Mouse (Mus musculus) C2C12 (cell line): ENCODE measurements around the gene Gmpr. TPM values are rescaled to one million over a fixed set of nuclear protein-coding genes. Genes with fewer than 3 reads are reported as not detected.
"Not testable (repeated sequence)": the region's sequence is repeated elsewhere in the genome, so short reads cannot be mapped to it uniquely, and the experiment has no call there.

ENCODE experiments used
- H3K27me3 ChIP-seq: one replicate; pipeline ENCODE4 v1.6.1; 2011; ENCODE audit not compliant: control insufficient read depth, insufficient read depth, insufficient read length
- H3K36me3 ChIP-seq: one replicate; pipeline ENCODE4 v1.6.1; 2011; ENCODE audit not compliant: control insufficient read depth, insufficient read depth
- H3K4me3 ChIP-seq: one replicate; pipeline ENCODE4 v1.5.1; 2011; ENCODE audit warnings: mild to moderate bottlenecking, control low read depth; ENCODE audit not compliant: poor library complexity, insufficient read depth, severe bottlenecking
- H3K79me2 ChIP-seq: one replicate; pipeline ENCODE4 v1.6.1; 2011; ENCODE audit not compliant: control insufficient read depth, insufficient read depth
- H3K79me3 ChIP-seq: one replicate; pipeline ENCODE4 v1.6.1; 2011; ENCODE audit warnings: low read depth, control low read depth
- H3ac ChIP-seq: one replicate; pipeline ENCODE3; 2011; ENCODE audit warnings: low read depth; ENCODE audit not compliant: control insufficient read depth, insufficient read length
- CEBPB ChIP-seq: IDR thresholded peaks from one replicate; pipeline ENCODE4 v1.6.1; 2011; ENCODE audit warnings: low read depth, mild to moderate bottlenecking, control low read depth, moderate library complexity
- CTCF ChIP-seq: IDR thresholded peaks from one replicate; pipeline ENCODE4 v1.5.1; 2011; ENCODE audit not compliant: control insufficient read depth, insufficient read depth, insufficient read length
- FOSL1 ChIP-seq: IDR thresholded peaks from one replicate; pipeline ENCODE4 v1.8.0; 2011; ENCODE audit warnings: mild to moderate bottlenecking, low read length; ENCODE audit not compliant: poor library complexity, insufficient read depth, severe bottlenecking
- MAX ChIP-seq: IDR thresholded peaks from one replicate; pipeline ENCODE4 v1.6.1; 2011; ENCODE audit warnings: mild to moderate bottlenecking, control low read depth
- MYOD1 ChIP-seq: IDR thresholded peaks from one replicate; pipeline ENCODE4 v1.6.1; 2011; ENCODE audit warnings: low read depth; ENCODE audit not compliant: control insufficient read depth, insufficient read length
- MYOG ChIP-seq: IDR thresholded peaks from one replicate; pipeline ENCODE4 v1.6.1; 2011; ENCODE audit not compliant: control insufficient read depth, insufficient read length; ENCODE audit errors: extremely low read depth
- USF1 ChIP-seq: IDR thresholded peaks from one replicate; pipeline ENCODE4 v1.6.1; 2011; ENCODE audit warnings: low read depth, mild to moderate bottlenecking, control low read depth, moderate library complexity
- polyA plus RNA-seq: library from polyadenylated mRNA; unstranded; fragments of >200 nt; fragmentation: generic; extraction: Trizol; gene quantifications from one replicate; pipeline ENCODE4 v1.2.1, GENCODE M21; 2012; ENCODE audit warnings: missing spikeins

Gmpr gene
- polyA plus RNA-seq, 1 experiment: 12.9 TPM

DNA sequence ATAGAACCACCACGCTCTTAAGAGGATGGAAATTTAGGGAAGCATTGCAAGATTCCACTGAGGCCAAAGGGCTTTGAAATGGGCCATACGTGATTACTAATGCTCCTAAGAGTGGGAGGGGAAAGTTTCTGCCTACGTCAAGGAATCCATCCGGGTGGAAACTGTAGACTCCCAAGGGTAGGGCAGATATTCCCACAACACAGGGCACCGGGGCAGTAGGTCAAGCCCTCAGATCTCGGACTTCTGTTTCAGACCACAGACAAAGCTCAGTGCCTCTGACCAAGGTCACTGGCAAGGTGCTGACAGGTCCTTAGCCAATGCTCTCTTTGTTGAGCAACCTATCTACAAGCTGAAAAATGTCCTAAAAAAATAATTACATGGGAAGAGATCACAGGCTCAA is 27.3 kb upstream of the Gmpr start:
- H3ac ChIP-seq: no peak overlapping the region
- TF ChIP-seq CEBPB (no peak), CTCF (no peak), MAX (no peak), USF1 (no peak), MYOD1 (no peak), MYOG (no peak), FOSL1 (no peak)
- no peaks in the 10 kb centered on the region for H3K36me3 ChIP-seq
- H3K27me3 ChIP-seq: no peaks in the 10 kb centered on the region
- H3K79me2 ChIP-seq: no peaks in the 10 kb centered on the region
- no peak overlapping the region for H3K4me3 ChIP-seq
- H3K79me3 ChIP-seq: no peaks in the 10 kb centered on the region

GRCm38 (mm10) chr13:45483215-45483614 is 24.0 kb upstream of the Gmpr start:
- no peak overlapping the region for H3ac ChIP-seq
- no peak overlapping the region for H3K4me3 ChIP-seq
- no peaks in the 10 kb centered on the region for H3K27me3 ChIP-seq
- H3K79me2 ChIP-seq: no peaks in the 10 kb centered on the region
- no peaks in the 10 kb centered on the region for H3K36me3 ChIP-seq
- H3K79me3 ChIP-seq: no peaks in the 10 kb centered on the region
- no peak for TF ChIP-seq CTCF
- no peak for TF ChIP-seq CEBPB
- no peak for TF ChIP-seq MYOG

DNA sequence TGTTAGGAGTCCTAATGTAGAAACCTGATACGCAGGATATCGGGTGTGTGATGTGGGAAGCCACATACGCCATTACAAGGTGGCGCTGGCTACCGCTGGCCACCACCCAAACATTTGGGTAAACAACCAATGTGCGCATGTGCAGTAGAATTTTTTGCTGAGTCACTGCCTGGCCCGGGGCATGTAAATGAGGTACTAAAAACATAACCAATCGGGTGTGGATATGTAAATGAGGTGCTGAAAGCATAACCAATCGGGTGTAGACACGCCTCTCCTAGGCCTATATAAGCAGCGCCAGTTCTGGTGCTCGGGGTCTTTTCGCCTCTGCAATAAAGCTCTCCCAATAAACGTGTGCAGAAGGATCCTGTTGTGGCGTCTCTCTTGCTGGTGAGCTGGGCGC is 23.3 kb upstream of the Gmpr start:
- not testable (repeated sequence) for H3K27me3 ChIP-seq, H3ac ChIP-seq, H3K4me3 ChIP-seq, H3K79me2 ChIP-seq, H3K79me3 ChIP-seq, H3K36me3 ChIP-seq

- Histone ChIP-seq H3K4me3 (no peak overlapping the region), H3K36me3 (no peaks in the 10 kb centered on the region), H3K27me3 (no peaks in the 10 kb centered on the region), H3ac (no peak overlapping the region), H3K79me2 (no peaks in the 10 kb centered on the region), H3K79me3 (no peaks in the 10 kb centered on the region)
- TF ChIP-seq CTCF (no peak), CEBPB (no peak), MYOD1 (no peak), MYOG (no peak), USF1 (no peak)
Measured at GRCm38 (mm10) chr13:45485602-45486001, 21.6 kb upstream of the Gmpr start.

DNA sequence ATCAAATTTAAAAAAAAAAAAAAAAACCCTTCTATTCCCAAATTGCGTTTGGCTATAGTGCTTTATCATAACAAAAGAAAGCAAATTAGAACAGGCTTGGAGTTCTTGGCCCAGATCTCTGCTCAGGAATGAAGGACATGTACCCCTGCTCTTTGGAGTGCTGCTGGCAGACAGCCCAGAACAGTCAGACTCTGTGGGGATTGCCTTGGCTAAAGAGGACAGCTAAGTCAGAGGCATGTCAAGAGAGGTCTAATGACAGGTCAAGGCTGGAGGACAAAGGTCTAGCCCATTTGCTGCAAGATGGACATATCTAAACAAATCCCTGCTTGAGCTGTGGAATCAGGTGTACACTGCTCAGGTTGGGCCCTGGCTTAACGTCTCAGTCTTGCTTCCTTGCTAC is 20.6 kb upstream of the Gmpr start:
- Histone ChIP-seq H3K4me3 (no peak overlapping the region), H3K36me3 (no peaks in the 10 kb centered on the region), H3K79me3 (no peaks in the 10 kb centered on the region), H3ac (no peak overlapping the region), H3K79me2 (no peaks in the 10 kb centered on the region), H3K27me3 (no peaks in the 10 kb centered on the region)
- TF ChIP-seq MAX (no peak), MYOD1 (no peak), MYOG (no peak), USF1 (no peak), CTCF (no peak), CEBPB (no peak), FOSL1 (no peak)

DNA sequence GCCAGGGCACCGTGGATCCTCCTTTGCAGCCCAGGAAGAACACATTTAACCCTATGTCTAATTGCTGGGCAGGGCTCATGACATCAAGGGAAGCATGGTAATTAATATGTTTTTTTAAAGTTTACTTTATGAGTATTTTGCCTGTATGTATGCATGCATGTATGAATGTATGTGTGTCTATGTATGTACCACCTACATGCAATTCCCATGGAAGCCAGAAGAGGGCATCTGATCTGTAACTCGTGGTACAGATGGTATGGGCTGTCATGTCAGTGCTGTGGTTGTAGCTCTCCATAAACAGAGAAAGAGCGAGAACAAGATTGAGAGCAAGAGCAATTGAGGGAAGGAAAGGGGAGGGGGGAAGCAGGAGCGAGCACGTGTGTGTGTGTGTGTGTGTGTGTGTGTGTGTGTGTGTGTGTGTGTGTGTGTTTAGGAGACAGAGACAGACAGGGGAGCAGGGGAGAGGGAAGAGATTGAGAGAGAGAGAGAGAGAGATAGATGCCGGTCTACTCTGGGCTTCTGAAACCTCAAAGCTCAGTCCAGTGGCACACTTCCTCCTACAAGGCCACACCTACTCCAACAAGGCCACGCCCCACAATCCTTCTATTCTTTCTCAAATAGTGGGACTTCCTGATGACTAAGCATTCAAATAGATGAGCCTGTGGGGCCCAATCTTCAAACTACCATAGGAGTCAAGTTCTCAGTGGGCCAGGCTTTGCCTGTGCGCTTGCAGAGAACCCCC is 15.1 kb upstream of the Gmpr start:
- Histone ChIP-seq H3K79me2 (no peaks in the 10 kb centered on the region), H3ac (no peak overlapping the region), H3K27me3 (no peaks in the 10 kb centered on the region), H3K79me3 (no peaks in the 10 kb centered on the region), H3K36me3 (no peaks in the 10 kb centered on the region), H3K4me3 (no peak overlapping the region)
- TF ChIP-seq USF1: no peak

- TF ChIP-seq CEBPB: no peak
- TF ChIP-seq FOSL1: no peak
- TF ChIP-seq USF1: no peak
- no peak for TF ChIP-seq MYOG
- TF ChIP-seq MAX: no peak
- no peak for TF ChIP-seq MYOD1
- TF ChIP-seq CTCF: no peak
- Histone ChIP-seq H3K27me3 (no peaks in the 10 kb centered on the region), H3K4me3 (no peak overlapping the region), H3ac (no peak overlapping the region), H3K79me2 (no peaks in the 10 kb centered on the region), H3K36me3 (no peaks in the 10 kb centered on the region), H3K79me3 (no peaks in the 10 kb centered on the region)
Measured at GRCm38 (mm10) chr13:45493846-45494245, 13.4 kb upstream of the Gmpr start.
